Mouse (Mus musculus): ENCODE data around the gene Faap100. TPM values are rescaled to one million over a fixed set of nuclear protein-coding genes. Genes with fewer than 3 reads are reported as not detected.

Gene Faap100
- polyA plus RNA-seq, 1 experiment from 2014 or later, result 22.8 TPM

GRCm38 (mm10) chr11:120345067-120345681 lies 33.4 kb downstream of the Faap100 start:
- Histone ChIP-seq H3K9me3 (ENCODE audit: control insufficient read depth, low read length) (no peaks in the 10 kb centered on the region), H3K4me2 (peak overlapping the region; percentile 26), H3K27me3 (replicated peaks; ENCODE audit: control insufficient read depth, insufficient read depth, low read length) (no peaks in the 10 kb centered on the region), H3K9ac (ENCODE audit: low read depth, low read length) (no peak overlapping the region), H3K4me3 (ENCODE audit: low read depth, low read length) (peak overlapping the region; percentile 14; the same call in 1 of the 2 replicates), H3K4me1 (replicated peaks; ENCODE audit: control insufficient read depth, insufficient read depth, low read length) (peaks cover 21% of the 10 kb centered on the region), H3K27ac (ENCODE audit: low read depth, low read length) (0 out of 2 replicates have a peak overlapping the region, but pooled peaks have one; percentile 8), H3K36me3 (ENCODE audit: control insufficient read depth, insufficient read depth, low read length) (peaks cover 14% of the 10 kb centered on the region)
- ATAC-seq (replicated peaks; ENCODE audit: low FRiP score), result no peak
- WGBS, result 53% methylated on average over 1 of the region's 1 CpGs
- DNase-seq (ENCODE audit: low spot score), result peak; percentile 37

GRCm38 (mm10) chr11:120344310-120344920 lies 34.1 kb downstream of the Faap100 start:
- 56% methylated on average over 5 of the region's 5 CpGs for WGBS
- Histone ChIP-seq H3K4me1 (replicated peaks; ENCODE audit: control insufficient read depth, insufficient read depth, low read length) (peaks cover 22% of the 10 kb centered on the region), H3K36me3 (ENCODE audit: control insufficient read depth, insufficient read depth, low read length) (peaks cover 14% of the 10 kb centered on the region), H3K27me3 (replicated peaks; ENCODE audit: control insufficient read depth, insufficient read depth, low read length) (no peaks in the 10 kb centered on the region), H3K4me3 (ENCODE audit: low read depth, low read length) (0 out of 2 replicates have a peak overlapping the region, but pooled peaks have one; percentile 7), H3K4me2 (no peak overlapping the region), H3K9me3 (ENCODE audit: control insufficient read depth, low read length) (no peaks in the 10 kb centered on the region), H3K9ac (ENCODE audit: low read depth, low read length) (no peak overlapping the region), H3K27ac (ENCODE audit: low read depth, low read length) (peak overlapping the region; percentile 30; the same call in 1 of the 2 replicates)
- peak; percentile 34 for DNase-seq (ENCODE audit: low spot score)
- no peak for ATAC-seq (replicated peaks; ENCODE audit: low FRiP score)

- no peak overlapping the region for H3K27ac ChIP-seq (ENCODE audit: low read depth, low read length)
- H3K36me3 ChIP-seq (ENCODE audit: control insufficient read depth, insufficient read depth, low read length), result peaks cover 14% of the 10 kb centered on the region
- no peaks in the 10 kb centered on the region for H3K27me3 ChIP-seq (replicated peaks; ENCODE audit: control insufficient read depth, insufficient read depth, low read length)
- H3K4me2 ChIP-seq, result no peak overlapping the region
- ATAC-seq (replicated peaks; ENCODE audit: low FRiP score) (no peak), DNase-seq (ENCODE audit: low spot score) (peak; percentile 33)
- WGBS, result 61% methylated on average over 5 of the region's 5 CpGs
- H3K9ac ChIP-seq (ENCODE audit: low read depth, low read length), result no peak overlapping the region
- peaks cover 15% of the 10 kb centered on the region; the same call in 1 of the 2 replicates for H3K4me1 ChIP-seq (replicated peaks; ENCODE audit: control insufficient read depth, insufficient read depth, low read length)
- H3K9me3 ChIP-seq (ENCODE audit: control insufficient read depth, low read length), result no peaks in the 10 kb centered on the region
- H3K4me3 ChIP-seq (ENCODE audit: low read depth, low read length), result no peak overlapping the region
Observed at GRCm38 (mm10) chr11:120343519-120344309, 34.9 kb downstream of the Faap100 start.

- peaks cover 14% of the 10 kb centered on the region for H3K36me3 ChIP-seq (ENCODE audit: control insufficient read depth, insufficient read depth, low read length)
- DNase-seq (ENCODE audit: low spot score) (peak; percentile 35), ATAC-seq (replicated peaks; ENCODE audit: low FRiP score) (no peak)
- no peaks in the 10 kb centered on the region for H3K27me3 ChIP-seq (replicated peaks; ENCODE audit: control insufficient read depth, insufficient read depth, low read length)
- 83% methylated on average over 5 of the region's 5 CpGs for WGBS
- H3K9me3 ChIP-seq (ENCODE audit: control insufficient read depth, low read length), result no peaks in the 10 kb centered on the region
- no peak overlapping the region for H3K4me3 ChIP-seq (ENCODE audit: low read depth, low read length)
- H3K27ac ChIP-seq (ENCODE audit: low read depth, low read length), result no peak overlapping the region
- peaks cover 15% of the 10 kb centered on the region; the same call in 1 of the 2 replicates for H3K4me1 ChIP-seq (replicated peaks; ENCODE audit: control insufficient read depth, insufficient read depth, low read length)
- H3K9ac ChIP-seq (ENCODE audit: low read depth, low read length), result no peak overlapping the region
- no peak overlapping the region for H3K4me2 ChIP-seq
Observed at GRCm38 (mm10) chr11:120342656-120343160, 35.9 kb downstream of the Faap100 start.

- H3K4me3 ChIP-seq (ENCODE audit: low read depth, low read length), result no peak overlapping the region
- H3K4me1 ChIP-seq (replicated peaks; ENCODE audit: control insufficient read depth, insufficient read depth, low read length), result peaks cover 12% of the 10 kb centered on the region; the same call in 1 of the 2 replicates
- DNase-seq (ENCODE audit: low spot score), result peak; percentile 32
- peaks cover 9% of the 10 kb centered on the region for H3K36me3 ChIP-seq (ENCODE audit: control insufficient read depth, insufficient read depth, low read length)
- H3K27me3 ChIP-seq (replicated peaks; ENCODE audit: control insufficient read depth, insufficient read depth, low read length), result no peaks in the 10 kb centered on the region
- WGBS, result 89% methylated on average over 4 of the region's 4 CpGs
- H3K4me2 ChIP-seq, result no peak overlapping the region
- H3K9ac ChIP-seq (ENCODE audit: low read depth, low read length), result no peak overlapping the region
- ATAC-seq (replicated peaks; ENCODE audit: low FRiP score), result no peak
- H3K27ac ChIP-seq (ENCODE audit: low read depth, low read length), result no peak overlapping the region
- no peaks in the 10 kb centered on the region for H3K9me3 ChIP-seq (ENCODE audit: control insufficient read depth, low read length)
Observed at GRCm38 (mm10) chr11:120341661-120342060, 36.9 kb downstream of the Faap100 start.

GRCm38 (mm10) chr11:120339978-120340513 lies 38.5 kb downstream of the Faap100 start:
- H3K4me2 ChIP-seq, result peak overlapping the region; percentile 23
- peak; percentile 58; the same call in 1 of the 2 replicates for ATAC-seq (replicated peaks; ENCODE audit: low FRiP score)

GRCm38 (mm10) chr11:120338786-120339185 lies 39.8 kb downstream of the Faap100 start:
- no peak overlapping the region for H3K9ac ChIP-seq (ENCODE audit: low read depth, low read length)
- no peak overlapping the region for H3K4me2 ChIP-seq
- no peaks in the 10 kb centered on the region for H3K9me3 ChIP-seq (ENCODE audit: control insufficient read depth, low read length)
- no peak overlapping the region for H3K4me3 ChIP-seq (ENCODE audit: low read depth, low read length)
- ATAC-seq (replicated peaks; ENCODE audit: low FRiP score) (no peak), DNase-seq (ENCODE audit: low spot score) (no peak)
- no peak overlapping the region for H3K27ac ChIP-seq (ENCODE audit: low read depth, low read length)
- 74% methylated on average over 3 of the region's 3 CpGs for WGBS
- H3K36me3 ChIP-seq (ENCODE audit: control insufficient read depth, insufficient read depth, low read length), result no peaks in the 10 kb centered on the region
- H3K27me3 ChIP-seq (replicated peaks; ENCODE audit: control insufficient read depth, insufficient read depth, low read length), result no peaks in the 10 kb centered on the region
- H3K4me1 ChIP-seq (replicated peaks; ENCODE audit: control insufficient read depth, insufficient read depth, low read length), result peaks cover 6% of the 10 kb centered on the region; the same call in 1 of the 2 replicates

More at GRCm38 (mm10) chr11:120339978-120340513, 38.5 kb downstream of the Faap100 start:
- peak; percentile 36 for DNase-seq (ENCODE audit: low spot score)
- H3K9me3 ChIP-seq (ENCODE audit: control insufficient read depth, low read length), result no peaks in the 10 kb centered on the region
- H3K27me3 ChIP-seq (replicated peaks; ENCODE audit: control insufficient read depth, insufficient read depth, low read length), result no peaks in the 10 kb centered on the region
- no peak overlapping the region for H3K9ac ChIP-seq (ENCODE audit: low read depth, low read length)
- 0 out of 2 replicates have a peak overlapping the region, but pooled peaks have one; percentile 11 for H3K27ac ChIP-seq (ENCODE audit: low read depth, low read length)
- H3K4me3 ChIP-seq (ENCODE audit: low read depth, low read length), result no peak overlapping the region
- H3K4me1 ChIP-seq (replicated peaks; ENCODE audit: control insufficient read depth, insufficient read depth, low read length), result peaks cover 6% of the 10 kb centered on the region; the same call in 1 of the 2 replicates
- WGBS, result 51% methylated on average over 10 of the region's 10 CpGs
- H3K36me3 ChIP-seq (ENCODE audit: control insufficient read depth, insufficient read depth, low read length), result peaks cover 1% of the 10 kb centered on the region

- Histone ChIP-seq H3K9me3 (ENCODE audit: control insufficient read depth, low read length) (no peaks in the 10 kb centered on the region), H3K4me3 (ENCODE audit: low read depth, low read length) (no peak overlapping the region), H3K4me1 (replicated peaks; ENCODE audit: control insufficient read depth, insufficient read depth, low read length) (peaks cover 6% of the 10 kb centered on the region; the same call in 1 of the 2 replicates), H3K9ac (ENCODE audit: low read depth, low read length) (no peak overlapping the region), H3K36me3 (ENCODE audit: control insufficient read depth, insufficient read depth, low read length) (no peaks in the 10 kb centered on the region), H3K27me3 (replicated peaks; ENCODE audit: control insufficient read depth, insufficient read depth, low read length) (no peaks in the 10 kb centered on the region), H3K4me2 (no peak overlapping the region), H3K27ac (ENCODE audit: low read depth, low read length) (no peak overlapping the region)
- ATAC-seq (replicated peaks; ENCODE audit: low FRiP score), result no peak
- 46% methylated on average over 2 of the region's 2 CpGs for WGBS
- peak; percentile 31 for DNase-seq (ENCODE audit: low spot score)
Observed at GRCm38 (mm10) chr11:120337447-120337846, 41.1 kb downstream of the Faap100 start.

Data from liver, embryonic 11.5 days (tissue).